Mouse (Mus musculus): ENCODE results near the gene Foxo6. TPM values are rescaled to one million over a fixed set of nuclear protein-coding genes. Genes with fewer than 3 reads are reported as not detected.

Gene Foxo6
- polyA plus RNA-seq, 1 experiment from 2014 or later, result 1.2 TPM

DNA sequence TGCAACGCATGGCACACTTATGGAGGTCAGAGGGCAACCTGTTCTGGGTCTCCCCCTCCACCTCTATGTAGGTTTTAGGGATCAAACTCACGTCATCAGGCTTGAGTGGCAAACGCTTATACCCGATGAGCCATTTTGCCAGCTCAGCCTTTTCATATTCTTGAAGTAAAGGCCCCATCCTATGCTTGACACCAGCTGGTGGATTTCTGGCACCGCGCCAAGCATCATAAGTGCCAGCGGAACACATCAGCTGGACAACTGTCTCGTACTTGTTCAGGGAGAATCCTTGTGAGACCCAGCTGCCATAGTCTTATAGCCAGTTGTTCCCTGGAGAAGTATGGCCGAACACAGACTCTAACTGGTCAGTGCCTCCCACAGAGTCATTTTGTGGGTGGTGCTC is 68.3 kb downstream of the Foxo6 start:
- Histone ChIP-seq H3K4me2 (no peak overlapping the region), H3K4me3 (no peak overlapping the region), H3K27ac (no peak overlapping the region), H3K36me3 (replicated peaks) (no peaks in the 10 kb centered on the region), H3K4me1 (peaks cover 12% of the 10 kb centered on the region), H3K9ac (no peak overlapping the region), H3K27me3 (replicated peaks) (no peaks in the 10 kb centered on the region), H3K9me3 (no peaks in the 10 kb centered on the region)
- ATAC-seq (replicated peaks), result no peak
- 60% methylated on average over 9 of the region's 9 CpGs for WGBS

Other genes with a start within 250 kb of the Foxo6 start
- not detected in 2 replicates for gene AL607142.1, start 222.4 kb downstream of the Foxo6 start, polyA plus RNA-seq (2015; fragmentation: Nextera tagmentation; extraction: Ambion mirVana)
- 0.15 and 0.22 TPM in 2 replicates for gene Edn2, start 126.1 kb downstream of the Foxo6 start, polyA plus RNA-seq (2015; fragmentation: Nextera tagmentation; extraction: Ambion mirVana)
- 98.0 and 106 TPM in 2 replicates for gene Scmh1, start 117.9 kb upstream of the Foxo6 start, polyA plus RNA-seq (2015; fragmentation: Nextera tagmentation; extraction: Ambion mirVana)
- not detected in 2 replicates for gene Slfnl1, start 244.9 kb upstream of the Foxo6 start, polyA plus RNA-seq (2015; fragmentation: Nextera tagmentation; extraction: Ambion mirVana)

All from midbrain, embryonic 15.5 days (tissue).